13 mouse cellular contexts compared by ENCODE assay signal in the genomic region with DNA sequence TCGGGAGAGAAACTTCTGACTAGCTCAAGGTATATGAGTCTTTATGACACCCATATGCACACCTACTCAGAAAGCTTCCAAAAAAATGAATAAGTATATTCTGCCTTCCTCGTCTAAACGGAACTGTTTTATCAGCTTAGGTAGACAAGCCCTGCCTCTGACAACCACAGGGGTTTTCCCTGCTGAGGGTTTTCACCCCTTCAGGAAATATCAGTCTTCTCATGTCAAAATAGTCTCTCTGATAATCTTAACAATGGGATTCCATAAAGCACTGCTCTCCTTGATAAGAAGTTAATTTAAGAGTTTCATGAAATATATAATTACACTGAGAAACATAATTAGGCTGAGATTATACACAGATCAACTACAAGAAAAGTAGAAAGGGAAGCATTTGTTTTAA.
"Had no signal": no experiment of that assay in that cellular context is flagged by ENCODE, and none has a peak within 500 bp of the region (broad histone marks: within the 10 kb centered on the region; RNA-seq: fewer than 3 reads in every experiment).

No protein-coding gene starts in this region.

- H3K9me3 ChIP-seq: limb, embryonic 13.5 days; megakaryocyte, embryonic 14.5 days; midbrain, embryonic 15.5 days had no signal

- H3K36me3 ChIP-seq: limb, embryonic 13.5 days; midbrain, embryonic 15.5 days had no signal

- H3K9ac ChIP-seq: limb, embryonic 13.5 days; liver, embryonic 14.5 days; midbrain, embryonic 15.5 days had no signal

- H3K4me1 ChIP-seq: limb, embryonic 13.5 days; megakaryocyte, embryonic 14.5 days; midbrain, embryonic 15.5 days had no signal

- ATAC-seq: lung, postnatal 0 days; midbrain, embryonic 15.5 days had no signal

- H3K4me3 ChIP-seq: layer of hippocampus, adult 2 months; limb, embryonic 13.5 days; megakaryocyte, embryonic 14.5 days; midbrain, embryonic 15.5 days had no signal

- H3K27ac ChIP-seq: kidney, postnatal 0 days; layer of hippocampus, adult 2 months; limb, embryonic 13.5 days; liver, embryonic 14.5 days; macrophage; midbrain, embryonic 15.5 days had no signal

- DNase-seq: kidney, adult 2 months; kidney, postnatal 4 days; lung, adult 2 months; thymus, adult 2 months; thymus, postnatal 36 days had no signal
